Mouse (Mus musculus): ENCODE measurements around the gene Mettl6. TPM values are rescaled to one million over a fixed set of nuclear protein-coding genes. Genes with fewer than 3 reads are reported as not detected.

Mettl6 gene
- total RNA-seq (2012; rRNA removed) (35.6 TPM in 2 replicates), polyA plus RNA-seq (2012; ENCODE audit: insufficient read depth in 1 of 2, insufficient read length in 2 of 2, low read depth in 1 of 2, low replicate concordance in 2 of 2, missing spikeins in 1 of 2) (10 to 100 TPM in 1 of 2 experiments, not detected in 1; 39.2 TPM)

GRCm38 (mm10) chr14:31494975-31495455 lies at the start of gene Mettl6:
TSS of gene Mettl6 (minus strand) at chr14:31495040.
- peaks cover 17 to 32% of the 10 kb centered on the region in 2 experiments for H3K36me3 ChIP-seq (ENCODE audit: control insufficient read depth in 1 of 2, insufficient read depth in 2 of 2, low read length in 2 of 2)
- peaks cover 5 to 13% of the 10 kb centered on the region in 2 experiments for H3K4me1 ChIP-seq (ENCODE audit: control insufficient read depth in 1 of 2, insufficient read depth in 2 of 2, low read length in 2 of 2)
- TF ChIP-seq USF2 (IDR thresholded peaks at IDR 0.05; ENCODE audit: borderline replicate concordance in 1 of 2, insufficient read depth in 1 of 2, low read depth in 1 of 2, low read length in 2 of 2) (no peak), CHD2 (IDR thresholded peaks at IDR 0.05; ENCODE audit: low read length) (0 out of 2 replicates have a peak, but pooled peaks have one; percentile 21), NELFE (IDR thresholded peaks at IDR 0.05; ENCODE audit: low read depth, low read length) (peak; percentile 77), E2F4 (IDR thresholded peaks at IDR 0.05; ENCODE audit: borderline replicate concordance, low read depth, low read length) (no peak), CHD1 (IDR thresholded peaks at IDR 0.05; ENCODE audit: low read depth, low read length) (no peak), POLR2AphosphoS5 (IDR thresholded peaks at IDR 0.05; ENCODE audit: borderline replicate concordance, low read depth, low read length) (no peak), TBP (IDR thresholded peaks at IDR 0.05; ENCODE audit: low read depth, low read length) (peak; percentile 85), POLR2A (IDR thresholded peaks at IDR 0.05; ENCODE audit: control insufficient read depth in 1 of 2, insufficient read depth in 1 of 2, low read depth in 1 of 2, low read length in 2 of 2, poor library complexity in 1 of 2) (peak; percentile 76 to 93; a peak in 3 of 4 replicates), ZMIZ1 (IDR thresholded peaks at IDR 0.05; ENCODE audit: low read depth, low read length) (peak; percentile 39; the same call in 1 of the 2 replicates), NRF1 (IDR thresholded peaks at IDR 0.05; ENCODE audit: insufficient read depth, low read depth, low read length, poor library complexity, severe bottlenecking) (no peak), HCFC1 (IDR thresholded peaks at IDR 0.05; ENCODE audit: low read depth, low read length) (peak; percentile 91), RAD21 (IDR thresholded peaks at IDR 0.05; ENCODE audit: low read depth, low read length) (no peak), SIN3A (IDR thresholded peaks at IDR 0.05; ENCODE audit: low read length) (peak; percentile 74), KAT2A (conservative IDR thresholded peaks at IDR 0.05; ENCODE audit: low read depth, low read length) (peak; percentile 61), MXI1 (IDR thresholded peaks at IDR 0.05; ENCODE audit: low read depth, low read length) (peak; percentile 83), MAX (IDR thresholded peaks at IDR 0.05; ENCODE audit: low read length) (peak; percentile 48), RCOR1 (IDR thresholded peaks at IDR 0.05; ENCODE audit: low read depth, low read length) (peak; percentile 74), ETS1 (IDR thresholded peaks at IDR 0.05; ENCODE audit: low read depth, low read length) (0 out of 2 replicates have a peak, but pooled peaks have one; percentile 14), ELF1 (IDR thresholded peaks at IDR 0.05; ENCODE audit: low read depth, low read length) (peak; percentile 94), POLR2AphosphoS2 (IDR thresholded peaks at IDR 0.05; ENCODE audit: low read length) (0 out of 2 replicates have a peak, but pooled peaks have one; percentile 63), ZC3H11A (IDR thresholded peaks at IDR 0.05; ENCODE audit: low read depth, low read length) (no peak), JUND (IDR thresholded peaks at IDR 0.05; ENCODE audit: low read depth, low read length) (no peak), GATA1 (IDR thresholded peaks at IDR 0.05; ENCODE audit: low read depth, low read length) (no peak), MYC (IDR thresholded peaks at IDR 0.05; ENCODE audit: low read depth, low read length) (peak; percentile 74; the same call in 1 of the 2 replicates), ZKSCAN1 (IDR thresholded peaks at IDR 0.05; ENCODE audit: low read depth, low read length) (no peak), MYB (IDR thresholded peaks at IDR 0.05; ENCODE audit: low read depth, low read length) (no peak; the same call in 1 of the 2 replicates), GABPA (IDR thresholded peaks at IDR 0.05; ENCODE audit: low read depth, low read length) (no peak), USF1 (IDR thresholded peaks at IDR 0.05; ENCODE audit: low read depth, low read length) (no peak), CTCF (IDR thresholded peaks at IDR 0.05 in 2 of 3, conservative IDR thresholded peaks at IDR 0.05 in 1 of 3; ENCODE audit: control insufficient read depth in 1 of 3, insufficient read depth in 1 of 3, low read depth in 2 of 3, low read length in 3 of 3, poor library complexity in 1 of 3, severe bottlenecking in 1 of 3) (no peak), TCF12 (IDR thresholded peaks at IDR 0.05; ENCODE audit: low read depth, low read length) (peak; percentile 63)

More at GRCm38 (mm10) chr14:31494975-31495455, at the start of gene Mettl6:
- Histone ChIP-seq H3K9me3 (replicated peaks; ENCODE audit: insufficient read depth, low read length) (no peaks in the 10 kb centered on the region), H3K79me2 (ENCODE audit: control insufficient read depth, insufficient read depth, low read length, poor library complexity) (peaks cover 66% of the 10 kb centered on the region), H3K4me3 (ENCODE audit: control insufficient read depth in 1 of 2, insufficient read depth in 1 of 2, low read depth in 2 of 2, low read length in 2 of 2) (peak within 1 kb of the TSS; percentile 87 to 98), H3K9ac (ENCODE audit: control insufficient read depth, low read depth, low read length, poor library complexity, severe bottlenecking) (peak within 1 kb of the TSS; percentile 95), H3K27ac (ENCODE audit: control insufficient read depth, low read depth, low read length) (peak within 1 kb of the TSS; percentile 88), H3K27me3 (ENCODE audit: control insufficient read depth in 1 of 2, insufficient read depth in 2 of 2, low read length in 2 of 2) (no peaks in the 10 kb centered on the region)
- DNase-seq (ENCODE audit: low read depth, low spot score), result peak; percentile 96
